Mouse (Mus musculus): ENCODE results near the gene Pgbd5.
"Not testable (repeated sequence)": the region's sequence is repeated elsewhere in the genome, so short reads cannot be mapped to it uniquely, and the experiment has no call there.

DNA sequence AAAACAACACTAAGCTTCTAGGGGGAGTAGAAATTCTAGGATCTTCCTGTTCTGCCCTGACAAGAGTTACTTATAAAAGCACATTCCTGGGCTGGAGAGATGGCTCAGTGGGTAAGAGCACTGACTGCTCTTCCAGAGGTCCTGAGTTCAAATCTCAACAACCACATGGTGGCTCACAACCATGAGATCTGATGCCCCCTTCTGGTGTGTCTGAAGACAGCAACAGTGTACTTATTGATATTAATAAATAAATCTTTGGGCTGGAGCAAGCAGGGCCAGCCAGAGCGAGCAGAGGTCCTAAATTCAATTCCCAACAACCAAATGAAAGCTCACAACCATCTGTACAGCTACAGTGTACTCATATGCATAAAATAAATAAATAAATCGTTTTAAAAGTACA lies 10.7 kb downstream of the Pgbd5 start:
- TF ChIP-seq POLR2AphosphoS2 (IDR thresholded peaks at IDR 0.05; ENCODE audit: insufficient read length, low read depth); MYOD1 (IDR thresholded peaks at IDR 0.05; ENCODE audit: control insufficient read depth in 1 of 3, insufficient read length in 2 of 3, low read depth in 2 of 3); POLR2A (IDR thresholded peaks at IDR 0.05; ENCODE audit: insufficient read length, low read depth); E2F4 (IDR thresholded peaks at IDR 0.05; ENCODE audit: insufficient read depth); SRF (IDR thresholded peaks at IDR 0.05; ENCODE audit: control insufficient read depth, insufficient read length, low read depth): not testable (repeated sequence)

All from myocyte (in vitro differentiated cells).